Mouse (Mus musculus) lung, adult 2 months (tissue): ENCODE measurements around the gene Gpd2. TPM values are rescaled to one million over a fixed set of nuclear protein-coding genes. Genes with fewer than 3 reads are reported as not detected.

ENCODE experiments used
- DNase-seq: peaks from one replicate; pipeline ENCODE4 v3.0.0; 2022
- H3K4me1 ChIP-seq: fragments of 200-500 bp; 2 replicates; pipeline ENCODE4 v1.6.1; 2011; ENCODE audit warnings: low read length; ENCODE audit not compliant: control insufficient read depth, insufficient read depth
- H3K4me3 ChIP-seq: fragments of 200-500 bp; replicated peaks from 2 replicates; pipeline ENCODE3; 2011; ENCODE audit warnings: low read depth, mild to moderate bottlenecking, control low read depth, low read length; ENCODE audit errors: extremely low read depth
- CTCF ChIP-seq: fragments of 200-500 bp; IDR thresholded peaks from 2 replicates; pipeline ENCODE4 v1.5.1; 2011; ENCODE audit warnings: mild to moderate bottlenecking, low read length, control low read depth; ENCODE audit not compliant: insufficient read depth
- POLR2A ChIP-seq: fragments of 200-500 bp; IDR thresholded peaks from 2 replicates; pipeline ENCODE4 v1.6.1; 2011; ENCODE audit warnings: low read depth, mild to moderate bottlenecking, control low read depth, low read length, borderline replicate concordance; ENCODE audit errors: extremely low read depth
- WGBS: fragments of 180-500 bp; shearing (Covaris S2); methylation state at CpG from one replicate; pipeline ENCODE4 v1.1.7; 2018; 5-methylcytosine and 5-hydroxymethylcytosine counted together
- polyA plus RNA-seq: library from polyadenylated mRNA; depleted of rRNA; stranded (reverse); fragments of >200 nt; gene quantifications from 2 replicates; pipeline ENCODE4 v1.2.3, GENCODE M21; 2012

The Gpd2 gene
- polyA plus RNA-seq, 1 experiment: 11.4 TPM

DNA sequence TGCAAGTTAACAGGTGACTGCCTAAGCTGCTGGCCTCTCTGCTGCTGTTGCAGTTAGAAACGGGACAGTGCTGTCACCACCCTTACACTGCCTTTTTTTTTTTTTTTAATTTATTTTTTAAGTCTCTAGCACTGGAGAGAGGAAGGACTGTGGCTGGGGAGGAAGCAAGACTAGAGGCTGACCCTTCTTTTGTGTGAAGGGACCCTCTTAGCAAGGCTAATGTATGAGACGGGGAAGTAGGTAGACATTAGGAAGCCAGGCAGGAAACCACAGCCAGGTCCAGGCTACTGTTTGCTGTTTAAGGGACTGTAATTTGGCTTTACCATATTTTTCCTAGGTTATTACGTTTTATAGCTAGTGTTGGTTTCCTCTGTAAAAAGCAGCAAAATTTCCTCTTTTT, 93.4 kb downstream of the Gpd2 start:
- Histone ChIP-seq H3K4me1 (no peaks in the 10 kb centered on the region), H3K4me3 (no peak overlapping the region)
- no peak for DNase-seq
- 46% methylated on average over 3 of the region's 3 CpGs for WGBS
- no peak for TF ChIP-seq POLR2A
- no peak for TF ChIP-seq CTCF

DNA sequence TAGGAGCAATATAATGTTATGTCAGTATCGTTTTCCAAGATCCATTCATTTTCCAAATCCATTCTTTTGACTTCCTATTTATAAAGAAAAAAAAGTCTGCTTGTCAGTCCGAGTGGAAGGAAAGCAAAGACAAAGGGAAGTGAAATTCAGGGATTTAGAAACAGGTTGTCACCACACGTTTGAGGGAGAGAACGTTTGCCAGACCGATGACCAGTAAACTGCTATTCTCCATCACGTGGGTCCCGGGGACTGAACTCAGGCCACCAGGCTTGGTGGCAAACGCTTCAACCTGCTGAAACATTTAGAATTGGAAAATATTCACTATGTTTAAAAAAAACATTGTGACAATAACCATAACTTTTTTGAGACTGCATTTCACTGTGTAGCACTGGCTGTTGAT, 93.8 kb downstream of the Gpd2 start:
- H3K4me1 ChIP-seq: no peaks in the 10 kb centered on the region
- WGBS: 67% methylated on average over 8 of the region's 8 CpGs
- no peak overlapping the region for H3K4me3 ChIP-seq
- TF ChIP-seq POLR2A: no peak
- TF ChIP-seq CTCF: no peak
- DNase-seq: no peak

DNA sequence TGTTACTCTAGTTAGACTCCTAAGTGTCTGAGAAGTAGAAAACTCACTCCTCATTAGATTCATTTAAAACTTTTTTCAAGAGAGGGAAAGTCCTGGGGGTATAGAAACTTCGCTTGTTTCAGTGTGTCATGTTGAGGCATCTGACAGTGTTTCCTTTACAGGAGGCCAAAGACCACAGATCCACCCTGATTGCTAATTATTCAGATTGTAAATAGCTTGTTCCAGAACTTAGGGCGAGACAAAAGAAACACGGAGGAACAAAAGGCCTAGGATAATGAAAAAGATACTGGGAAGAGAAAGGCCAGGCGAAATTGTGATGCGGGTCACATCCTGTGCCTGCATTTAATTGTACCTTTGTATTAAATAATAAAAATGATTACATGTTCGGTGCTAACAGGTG, 96.0 kb downstream of the Gpd2 start:
- WGBS: 91% methylated on average over 6 of the region's 6 CpGs
- H3K4me1 ChIP-seq: no peaks in the 10 kb centered on the region
- no peak for DNase-seq
- H3K4me3 ChIP-seq: no peak overlapping the region
- TF ChIP-seq POLR2A (no peak), CTCF (no peak)

DNA sequence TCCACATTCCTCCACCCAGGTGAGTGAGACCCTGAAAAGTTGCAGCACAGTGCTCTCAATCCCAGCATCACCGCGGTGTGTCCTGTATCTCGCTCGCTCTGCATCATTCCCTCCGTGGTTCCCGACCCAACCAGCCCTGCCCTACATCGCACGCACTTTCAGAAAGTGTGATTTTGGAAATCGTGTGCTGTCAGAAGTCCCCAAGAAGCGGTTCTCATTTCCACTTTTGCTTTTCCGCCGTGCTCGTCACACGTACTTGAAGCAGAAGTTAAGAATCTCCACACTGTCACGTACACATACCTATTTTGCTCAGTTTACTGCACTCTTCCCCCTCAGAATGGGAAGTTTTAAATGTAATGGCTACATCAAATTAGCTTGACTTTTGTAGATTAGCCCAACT, 98.0 kb downstream of the Gpd2 start:
- WGBS: 81% methylated on average over 15 of the region's 15 CpGs
- no peak for DNase-seq
- Histone ChIP-seq H3K4me3 (no peak overlapping the region), H3K4me1 (no peaks in the 10 kb centered on the region)
- TF ChIP-seq CTCF (no peak), POLR2A (no peak)

DNA sequence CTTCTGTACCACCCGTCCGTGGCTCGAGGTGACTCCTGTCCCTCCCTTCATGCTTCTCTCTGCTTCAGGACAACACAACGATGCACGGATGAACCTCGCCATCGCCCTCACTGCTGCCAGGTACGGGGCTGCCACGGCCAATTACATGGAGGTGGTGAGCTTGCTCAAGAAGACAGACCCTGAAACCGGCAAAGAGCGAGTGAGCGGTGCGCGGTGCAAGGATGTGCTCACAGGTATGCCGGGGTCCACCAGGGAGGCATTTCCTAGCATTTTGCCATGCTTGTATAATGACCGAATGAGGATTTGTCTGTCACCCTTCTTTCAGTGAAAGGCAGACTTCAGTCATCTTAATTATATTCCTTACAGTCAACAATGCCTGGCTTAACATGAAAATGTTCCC, 101.3 kb downstream of the Gpd2 start:
- no peak overlapping the region for H3K4me3 ChIP-seq
- DNase-seq: no peak
- H3K4me1 ChIP-seq: no peaks in the 10 kb centered on the region
- 94% methylated on average over 16 of the region's 16 CpGs for WGBS
- TF ChIP-seq POLR2A (no peak), CTCF (no peak)

DNA sequence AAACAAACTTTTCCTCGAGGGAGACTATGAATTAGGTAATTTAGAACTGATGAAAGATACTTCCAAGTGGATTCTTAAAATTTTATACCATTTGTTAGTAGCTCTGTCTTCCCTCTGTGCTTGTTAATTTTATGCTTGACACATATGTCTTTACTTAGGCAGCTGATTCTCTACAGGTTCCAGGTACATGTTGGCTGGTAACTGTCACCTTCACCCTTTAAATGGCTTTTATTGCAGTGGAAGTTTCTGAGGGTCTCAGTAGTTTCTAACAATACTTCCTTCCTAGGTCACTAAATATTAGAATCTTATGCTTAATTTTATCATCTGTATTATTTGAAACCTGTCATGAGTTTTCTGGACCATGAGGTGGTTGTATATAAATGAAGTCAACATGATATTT, 105.5 kb downstream of the Gpd2 start:
- no peak for DNase-seq
- no peaks in the 10 kb centered on the region for H3K4me1 ChIP-seq

DNA sequence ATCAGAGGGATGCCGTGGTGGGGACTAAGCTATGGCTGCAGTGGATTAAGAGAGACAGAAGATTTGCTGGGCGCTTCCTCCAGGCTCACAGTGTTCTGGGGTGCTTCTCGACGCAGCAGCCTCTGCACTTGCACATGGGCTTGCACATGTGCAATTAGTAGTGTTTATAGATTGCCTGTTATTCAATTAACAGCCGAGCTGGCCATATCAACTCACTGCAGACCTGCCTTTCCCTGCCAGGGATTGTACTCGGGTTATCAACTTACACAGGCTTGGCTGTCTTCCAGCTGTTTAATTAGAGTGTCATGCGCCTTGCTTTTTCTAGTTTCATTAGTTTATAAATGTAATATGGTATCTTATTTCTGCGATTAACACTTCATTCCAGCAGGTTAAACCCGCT, 113.2 kb downstream of the Gpd2 start:
- TF ChIP-seq CTCF: no peak
- no peak for TF ChIP-seq POLR2A
- DNase-seq: no peak
- H3K4me1 ChIP-seq: no peaks in the 10 kb centered on the region
- H3K4me3 ChIP-seq: no peak overlapping the region
- WGBS: 42% methylated on average over 9 of the region's 9 CpGs

More for the DNA sequence above, 105.5 kb downstream of the Gpd2 start:
- TF ChIP-seq CTCF (no peak), POLR2A (no peak)
- WGBS: 29% methylated on average over 1 of the region's 1 CpGs
- H3K4me3 ChIP-seq: no peak overlapping the region

DNA sequence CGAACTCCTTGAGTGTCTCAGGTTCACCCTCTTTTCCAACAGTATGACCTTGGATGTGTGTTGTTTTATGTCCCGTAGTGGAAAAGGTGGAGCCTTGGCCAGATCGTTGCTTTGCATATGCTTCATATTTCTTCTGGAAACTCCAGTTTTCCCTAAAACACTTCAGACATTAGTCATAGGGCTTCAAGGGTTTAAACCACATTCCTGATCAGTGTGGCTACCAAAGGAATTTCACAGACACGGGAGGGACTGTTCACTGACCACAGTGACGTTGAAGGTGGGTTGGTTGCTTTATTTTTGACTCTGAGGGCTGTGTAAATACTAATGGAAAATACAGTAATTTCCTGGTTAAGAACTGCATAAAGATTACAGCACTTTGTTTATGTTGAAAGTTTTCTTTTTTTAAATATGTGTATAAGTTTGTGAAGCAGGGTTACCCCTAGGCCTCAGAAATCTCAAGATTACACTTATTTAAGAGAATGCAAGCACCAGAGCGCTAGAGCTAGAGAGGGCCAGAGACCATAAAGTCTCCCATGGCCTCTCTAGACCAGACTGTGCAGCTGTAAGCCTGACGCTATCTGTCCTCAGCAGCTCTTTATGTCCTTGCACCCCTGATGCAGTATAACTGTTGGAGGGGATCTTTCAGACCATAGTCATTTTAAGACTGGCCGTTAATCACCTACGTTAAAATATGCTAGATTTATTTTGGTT, 116.4 kb downstream of the Gpd2 start:
- no peak for DNase-seq
- TF ChIP-seq CTCF (no peak), POLR2A (no peak)
- Histone ChIP-seq H3K4me1 (no peaks in the 10 kb centered on the region), H3K4me3 (no peak overlapping the region)
- 68% methylated on average over 9 of the region's 9 CpGs for WGBS

DNA sequence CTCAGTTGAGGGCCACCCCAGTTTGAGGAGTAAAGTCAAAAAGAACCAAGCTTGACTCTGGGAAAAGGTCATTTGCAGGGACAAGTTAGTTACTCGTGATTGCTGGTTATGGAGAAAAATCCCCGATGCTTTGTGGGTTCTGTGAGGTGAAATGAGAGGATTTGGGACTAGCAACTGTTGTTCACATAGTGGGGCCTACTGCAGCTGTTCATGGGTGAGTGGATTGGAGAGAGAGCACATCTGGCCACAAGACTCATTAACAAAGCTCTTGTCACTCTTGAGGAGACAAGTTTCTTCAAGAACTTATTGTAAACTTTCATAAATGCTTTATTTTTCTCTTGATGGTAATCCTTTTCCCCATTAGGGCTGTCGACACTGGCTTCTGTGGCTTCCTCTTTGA, 117.4 kb downstream of the Gpd2 start:
- no peaks in the 10 kb centered on the region for H3K4me1 ChIP-seq
- no peak for TF ChIP-seq POLR2A
- no peak for TF ChIP-seq CTCF
- 73% methylated on average over 3 of the region's 3 CpGs for WGBS
- no peak overlapping the region for H3K4me3 ChIP-seq
- no peak for DNase-seq

DNA sequence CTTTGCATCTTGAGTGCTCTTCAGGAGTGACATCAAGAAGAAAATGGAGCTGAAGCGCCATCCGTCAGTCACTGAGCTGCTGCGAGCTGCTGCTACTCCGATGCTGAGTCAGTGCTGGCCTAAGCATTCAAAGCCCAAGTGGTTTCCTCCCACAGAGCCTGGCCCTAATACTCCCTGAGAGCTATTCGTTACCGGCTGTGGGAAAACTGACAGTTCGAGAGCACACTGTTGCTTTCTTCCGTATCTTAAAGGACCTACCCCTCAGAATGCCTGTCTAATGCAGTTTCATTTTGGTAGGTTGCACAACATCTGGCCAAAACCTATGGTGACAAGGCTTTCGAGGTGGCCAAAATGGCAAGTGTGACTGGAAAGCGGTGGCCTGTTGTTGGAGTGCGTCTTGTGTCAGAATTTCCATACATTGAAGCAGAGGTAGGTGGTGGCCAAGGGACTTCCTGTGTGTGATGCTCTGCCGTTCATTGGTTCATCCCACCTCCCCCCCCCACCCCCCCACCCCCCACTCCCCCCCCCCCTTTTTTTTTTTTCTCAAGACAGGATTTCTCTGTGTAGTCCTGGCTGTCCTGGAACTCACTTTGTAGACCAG, 118.9 kb downstream of the Gpd2 start:
- 82% methylated on average over 12 of the region's 12 CpGs for WGBS
- H3K4me1 ChIP-seq: no peaks in the 10 kb centered on the region
- TF ChIP-seq POLR2A: no peak
- no peak for TF ChIP-seq CTCF
- DNase-seq: no peak
- H3K4me3 ChIP-seq: no peak overlapping the region
